Mouse (Mus musculus): Measurements from ENCODE around the gene Bst2. TPM values are rescaled to one million over a fixed set of nuclear protein-coding genes. Genes with fewer than 3 reads are reported as not detected.
"Not testable (repeated sequence)": the region's sequence is repeated elsewhere in the genome, so short reads cannot be mapped to it uniquely, and the experiment has no call there.

Bst2 gene
- total RNA-seq, 2 experiments from 2014 or later = 8.6 to 9.3 TPM

DNA sequence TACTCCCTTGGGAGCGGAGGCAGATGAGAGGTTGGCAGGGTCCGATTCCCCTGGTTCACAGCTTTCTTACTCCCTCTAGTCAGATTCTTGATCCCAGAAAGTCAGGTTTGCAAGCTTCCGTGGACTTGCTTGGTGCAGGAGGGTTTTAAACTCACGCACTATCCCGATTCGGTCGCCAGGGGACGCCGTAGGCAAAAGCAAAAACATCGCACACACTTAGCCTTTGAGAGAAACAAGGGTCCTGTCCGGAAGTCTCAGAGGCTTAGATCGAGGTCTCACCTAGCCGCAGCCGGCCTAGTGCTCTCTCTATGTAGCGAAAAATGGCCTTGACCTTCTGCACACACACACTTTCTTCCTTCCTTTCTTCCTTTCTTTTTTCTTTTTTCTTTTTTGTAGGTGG is 24.1 kb upstream of the Bst2 start:
- no peak for DNase-seq
- intact Hi-C loops (cut with DNase I; ENCODE audit: low total_unique reads) = no loop called here

DNA sequence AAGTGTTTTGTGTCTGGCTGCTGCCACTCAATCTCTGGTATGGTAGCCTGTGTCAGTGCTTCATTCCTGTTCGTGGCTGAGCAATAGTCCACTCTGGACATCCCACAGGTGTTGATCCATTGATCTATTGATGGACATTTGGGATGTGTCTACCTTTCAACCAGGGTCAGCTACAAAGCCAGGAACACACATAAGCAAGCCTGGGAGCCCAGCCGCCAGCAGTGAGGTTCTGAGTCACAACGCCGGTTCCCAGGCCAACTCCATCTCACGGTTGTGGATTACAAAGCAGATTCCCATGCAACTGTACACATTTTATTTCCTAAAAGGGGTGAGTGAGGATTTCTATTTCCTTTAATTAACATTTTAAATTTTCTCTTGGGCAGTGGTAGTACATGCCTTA is 23.5 kb upstream of the Bst2 start:
- intact Hi-C loops (cut with DNase I; ENCODE audit: low total_unique reads) = no loop called here
- DNase-seq = no peak

DNA sequence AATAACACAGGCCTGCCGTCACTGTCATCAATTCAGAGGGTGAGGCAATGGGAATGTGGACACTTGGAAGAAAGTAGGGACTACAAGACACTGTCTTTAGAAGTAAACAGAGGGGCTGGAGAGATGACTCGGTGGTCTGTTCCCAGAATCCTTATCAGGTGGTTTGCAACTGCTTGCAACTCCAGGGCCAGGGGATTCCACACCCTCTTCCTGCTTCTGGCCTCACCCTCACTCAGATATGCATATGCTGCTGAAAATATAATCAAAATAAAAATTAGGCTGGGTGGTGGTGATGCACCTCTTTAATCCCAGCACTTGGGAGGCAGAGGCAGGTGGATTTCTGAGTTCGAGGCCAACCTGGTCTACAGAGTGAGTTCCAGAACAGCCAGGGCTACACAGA is 22.8 kb upstream of the Bst2 start:
- intact Hi-C loops (cut with DNase I; ENCODE audit: low total_unique reads) = no loop called here
- no peak for DNase-seq

DNA sequence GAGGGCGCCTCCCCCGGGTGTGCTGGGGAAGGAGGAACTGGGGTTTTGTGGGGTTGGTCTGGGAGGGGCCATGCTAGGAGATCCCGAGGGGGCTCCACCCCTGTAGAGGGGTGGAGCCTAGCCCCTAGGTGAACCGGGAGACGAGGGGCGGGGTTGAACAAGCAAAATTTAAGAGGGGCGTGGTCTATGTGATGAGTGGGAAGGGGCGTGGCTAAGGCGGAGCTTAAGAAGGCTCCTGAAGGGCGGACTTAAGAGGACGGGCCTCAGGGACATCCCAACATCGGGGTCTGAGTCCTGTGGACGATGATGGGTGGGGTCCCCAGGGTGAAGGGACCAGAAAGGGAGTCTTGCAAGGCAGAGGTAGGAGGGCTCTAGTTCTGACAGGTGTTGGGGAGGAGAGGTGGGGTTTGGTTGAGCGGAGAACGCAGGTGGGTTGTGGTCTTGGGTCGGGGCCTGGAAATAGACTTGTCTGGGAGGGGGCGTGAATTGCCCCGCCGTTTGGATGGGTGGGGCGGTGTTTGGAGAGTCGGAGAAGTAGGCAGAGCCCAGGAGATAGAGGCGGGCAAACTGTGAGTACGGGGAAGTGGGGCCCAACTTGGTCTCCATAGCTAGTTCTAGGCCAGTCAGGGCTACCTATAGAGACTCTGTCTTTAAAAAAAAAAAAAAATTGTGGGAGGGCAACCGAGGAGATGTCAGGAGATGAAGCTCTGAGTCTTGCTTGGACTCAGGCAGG is 21.9 kb upstream of the Bst2 start:
- intact Hi-C loops (cut with DNase I; ENCODE audit: low total_unique reads) = no loop called here
- DNase-seq = peak; percentile 56

DNA sequence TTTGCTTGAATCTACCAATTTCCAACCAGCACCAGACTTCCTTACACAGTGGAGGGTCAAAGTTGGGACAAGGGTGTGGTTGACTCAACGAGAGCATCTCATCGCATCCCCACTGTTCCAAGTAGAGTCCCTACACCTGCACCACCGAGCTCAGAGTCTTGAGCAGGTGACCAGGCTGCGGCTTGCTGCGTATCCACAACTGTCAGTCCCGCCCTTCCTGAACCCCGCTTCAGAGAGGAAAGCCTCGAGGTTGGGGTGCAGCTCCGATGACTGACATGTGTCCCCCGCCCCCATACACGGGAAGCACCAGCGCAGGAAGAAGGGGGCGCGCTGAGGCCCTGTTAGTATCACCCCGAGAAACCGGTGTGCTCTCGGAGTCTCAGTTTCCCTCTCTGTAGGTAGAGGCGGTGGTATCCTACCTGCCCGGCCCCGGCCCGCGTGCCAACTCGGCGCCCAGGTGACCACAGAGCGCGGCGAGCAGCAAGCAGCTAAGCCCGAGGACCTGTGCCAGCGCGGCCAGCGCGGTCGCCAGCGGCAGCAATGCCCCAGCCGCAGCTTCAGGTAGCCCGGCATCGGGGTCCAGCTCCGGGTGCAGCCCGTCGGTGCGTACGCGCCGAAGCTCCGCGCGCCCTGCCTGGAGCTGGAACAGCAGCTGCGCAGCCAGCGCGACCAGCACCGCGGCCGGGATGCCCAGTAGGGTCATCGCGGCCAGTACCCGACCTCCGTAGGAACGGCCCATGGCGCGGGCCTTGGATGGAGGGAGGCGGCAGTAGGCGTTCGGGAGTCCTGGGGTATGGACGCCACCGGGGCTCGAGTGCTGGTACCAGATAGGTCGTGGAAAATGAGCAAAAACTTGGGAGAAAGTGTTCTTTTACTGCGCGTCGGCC is 21.1 kb upstream of the Bst2 start, which contains the start of gene Tmem221:
Gene Tmem221, minus strand, starts transcription at position 801 of the 887 bp plus-strand sequence.
- intact Hi-C loops (cut with DNase I; ENCODE audit: low total_unique reads) = no loop called here
- no peak for DNase-seq

DNA sequence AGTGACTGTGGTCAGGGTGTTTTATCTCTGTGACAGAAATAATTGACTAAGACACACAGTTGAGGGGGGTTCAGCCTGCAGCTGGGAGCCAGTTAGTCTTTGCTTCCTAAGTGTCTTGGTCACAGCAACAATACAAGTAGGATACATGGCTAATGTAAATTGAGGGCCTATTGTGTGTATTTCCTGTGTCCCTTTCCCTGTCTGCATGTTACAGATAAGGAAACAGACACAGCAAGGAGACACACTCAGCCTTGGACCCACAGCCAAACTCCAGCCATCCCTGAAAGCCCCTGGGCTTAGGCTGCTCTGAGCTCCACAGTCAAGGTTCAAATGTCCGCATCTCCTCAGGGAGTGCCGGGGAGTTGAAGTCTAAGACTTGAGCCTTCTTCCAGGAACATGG is 17.4 kb upstream of the Bst2 start:
- DNase-seq = no peak
- intact Hi-C loops (cut with DNase I; ENCODE audit: low total_unique reads) = no loop called here

DNA sequence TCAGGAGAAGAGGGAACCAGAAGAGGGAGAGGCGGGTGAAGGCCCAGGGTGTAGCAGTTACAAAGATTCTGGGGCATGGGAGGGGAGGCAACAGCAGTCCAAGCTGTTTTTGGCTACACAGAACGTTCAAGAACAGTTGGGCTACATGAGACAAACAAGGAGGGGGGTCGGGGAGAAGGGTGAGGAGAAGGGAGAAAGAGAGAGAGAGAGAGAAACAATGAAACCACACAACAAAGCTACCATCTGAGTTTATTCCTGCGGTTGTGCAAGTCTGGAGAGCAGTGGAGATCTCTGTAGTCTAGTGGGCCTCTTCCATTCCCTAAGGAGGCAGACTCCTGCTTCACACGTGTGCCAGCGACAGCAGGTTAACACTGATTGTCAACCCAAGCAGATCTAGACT is 16.7 kb upstream of the Bst2 start:
- DNase-seq = no peak
- intact Hi-C loops (cut with DNase I; ENCODE audit: low total_unique reads) = no loop called here

DNA sequence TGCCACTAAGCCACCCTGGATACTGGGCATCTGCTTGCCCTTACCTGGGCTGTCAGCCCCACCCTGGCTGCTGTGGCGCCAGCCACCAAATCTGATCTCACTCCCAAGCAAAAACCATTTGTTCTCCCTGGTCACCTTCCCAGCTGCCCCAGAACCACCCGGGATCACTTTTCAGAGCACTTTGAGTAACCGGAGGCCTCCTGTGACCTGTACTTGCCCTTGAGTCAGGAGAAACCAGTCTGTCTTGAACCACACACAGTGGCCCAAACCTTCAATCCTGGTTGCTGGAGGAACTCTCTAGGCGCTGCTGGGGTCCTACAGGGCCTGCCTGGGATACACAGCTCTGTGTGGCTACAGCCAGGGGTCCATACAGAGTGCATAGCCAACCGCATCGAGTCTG is 15.5 kb upstream of the Bst2 start:
- intact Hi-C loops (cut with DNase I; ENCODE audit: low total_unique reads) = no loop called here
- DNase-seq = no peak

DNA sequence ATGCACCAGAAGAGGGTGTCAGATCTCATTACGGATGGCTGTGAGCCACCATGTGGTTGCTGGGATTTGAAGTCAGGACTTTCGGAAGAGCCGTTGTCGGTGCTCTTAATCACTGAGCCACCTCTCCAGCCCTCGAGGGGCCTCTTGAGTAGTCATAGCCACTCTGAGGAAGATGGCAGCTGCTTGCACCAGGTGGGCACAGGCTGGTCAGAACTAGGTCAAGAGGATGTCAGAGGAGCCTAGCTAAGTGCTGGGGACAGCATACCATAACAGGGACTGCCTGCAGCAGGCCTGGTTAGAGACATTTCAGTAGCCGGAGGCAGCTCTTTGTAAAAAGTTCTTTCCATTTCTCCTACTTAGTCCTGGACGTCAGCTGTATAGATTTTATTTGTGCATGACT is 13.5 kb upstream of the Bst2 start:
- intact Hi-C loops (cut with DNase I; ENCODE audit: low total_unique reads) = no loop called here
- no peak for DNase-seq

DNA sequence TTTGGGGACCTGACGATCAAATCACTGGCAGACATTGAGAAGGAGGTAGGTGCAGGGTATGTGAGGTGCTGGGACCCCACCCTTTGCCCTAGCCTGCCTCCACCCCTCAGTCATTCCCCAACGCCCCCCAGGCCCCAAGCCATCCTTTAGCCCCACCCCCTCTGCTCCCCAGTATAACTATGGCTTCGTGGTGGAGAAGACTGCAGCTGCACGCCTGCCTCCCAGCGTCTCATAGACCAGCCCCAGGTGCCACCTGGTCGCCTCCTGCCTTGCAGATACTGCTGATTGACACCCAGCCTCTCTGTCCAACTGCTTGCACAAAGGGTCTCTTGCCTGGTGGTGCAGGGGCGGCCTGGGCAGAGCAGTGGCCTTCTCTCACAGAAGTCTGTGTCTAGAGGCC is 10.3 kb upstream of the Bst2 start:
- DNase-seq = no peak
- intact Hi-C loops (cut with DNase I; ENCODE audit: low total_unique reads) = no loop called here

DNA sequence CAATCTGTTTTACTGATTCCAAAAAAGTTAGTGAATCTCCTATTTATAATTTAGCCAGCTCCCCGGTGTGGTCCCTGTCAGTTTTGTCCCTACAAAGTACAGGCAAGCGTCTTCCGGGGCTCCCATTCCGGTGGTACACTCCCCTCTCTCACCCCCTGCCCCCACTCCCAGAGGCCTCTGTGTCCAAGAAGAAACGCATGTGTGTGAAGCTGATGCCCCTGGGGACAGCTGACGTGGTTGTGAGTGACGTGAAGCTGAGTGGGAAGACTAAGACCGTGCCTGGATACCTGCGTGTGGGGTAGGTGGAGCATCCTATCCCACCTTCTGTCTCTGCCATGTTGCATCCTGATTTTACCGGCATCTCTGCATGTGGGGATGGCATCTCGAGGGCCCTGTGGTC is 7.8 kb upstream of the Bst2 start:
- intact Hi-C loops (cut with DNase I; ENCODE audit: low total_unique reads) = no loop called here

DNA sequence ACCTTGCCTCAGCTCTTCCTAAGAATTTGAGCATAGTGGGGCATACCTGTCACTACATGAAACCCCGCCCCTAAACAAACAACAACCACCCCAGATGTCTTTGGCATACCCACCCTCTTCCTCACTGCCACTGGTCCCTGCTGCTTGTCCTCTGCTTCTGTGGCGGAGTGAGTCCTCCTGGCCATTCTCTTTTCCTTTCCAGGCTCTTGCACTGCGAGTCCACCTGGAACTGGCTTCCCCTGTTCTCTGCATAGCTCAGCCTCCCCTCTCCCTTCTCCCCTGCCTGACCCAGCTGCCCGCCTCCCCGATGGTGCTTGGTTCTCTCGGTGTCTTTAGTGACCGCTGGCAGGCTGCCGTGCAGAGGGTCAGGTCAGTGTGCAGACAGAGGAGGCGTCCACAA is 6.5 kb upstream of the Bst2 start:
- intact Hi-C loops (cut with DNase I; ENCODE audit: low total_unique reads) = no loop called here
- no peak for DNase-seq

More for the DNA sequence above, 7.8 kb upstream of the Bst2 start:
- DNase-seq = no peak

DNA sequence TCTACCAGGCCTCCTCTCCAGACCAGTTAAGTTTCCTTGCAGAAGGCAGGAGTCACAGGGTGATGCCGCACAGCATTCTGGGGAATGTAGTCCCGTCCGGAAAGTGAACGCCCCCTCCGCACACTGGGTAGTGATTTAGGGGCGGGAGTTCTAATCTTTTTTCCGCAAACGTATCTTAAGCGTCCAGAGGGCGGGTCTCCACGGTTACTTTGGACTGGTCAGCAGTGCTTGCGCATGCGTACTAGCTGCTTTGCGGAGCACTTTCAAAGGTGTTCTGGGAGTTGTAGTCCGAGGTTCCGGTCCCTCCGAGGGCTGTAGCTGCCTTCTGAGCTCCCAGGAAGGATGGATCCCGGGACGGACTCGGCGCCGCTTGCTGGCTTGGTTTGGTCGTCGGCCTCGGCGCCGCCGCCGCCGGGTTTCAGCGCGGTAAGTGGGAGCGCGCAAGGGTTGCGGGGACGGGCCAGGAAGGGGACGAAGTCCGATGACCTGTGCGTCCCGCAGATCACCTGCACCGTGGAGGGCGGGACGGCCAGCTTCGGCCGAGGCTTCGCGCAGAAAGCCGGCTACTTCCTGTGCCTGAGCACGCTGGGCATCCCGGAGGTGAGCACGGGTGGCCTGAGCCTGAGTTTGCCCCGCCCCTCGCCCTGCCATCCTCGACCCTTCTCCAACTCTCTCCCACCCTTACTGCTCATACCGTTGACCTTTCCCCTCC is 5.5 kb upstream of the Bst2 start, which contains the start of gene Mvb12a:
Gene Mvb12a, plus strand, starts transcription at position 291 of the 712 bp plus-strand sequence.
- peak; percentile 97 for DNase-seq
- intact Hi-C loops (cut with DNase I; ENCODE audit: low total_unique reads) = no loop called here

DNA sequence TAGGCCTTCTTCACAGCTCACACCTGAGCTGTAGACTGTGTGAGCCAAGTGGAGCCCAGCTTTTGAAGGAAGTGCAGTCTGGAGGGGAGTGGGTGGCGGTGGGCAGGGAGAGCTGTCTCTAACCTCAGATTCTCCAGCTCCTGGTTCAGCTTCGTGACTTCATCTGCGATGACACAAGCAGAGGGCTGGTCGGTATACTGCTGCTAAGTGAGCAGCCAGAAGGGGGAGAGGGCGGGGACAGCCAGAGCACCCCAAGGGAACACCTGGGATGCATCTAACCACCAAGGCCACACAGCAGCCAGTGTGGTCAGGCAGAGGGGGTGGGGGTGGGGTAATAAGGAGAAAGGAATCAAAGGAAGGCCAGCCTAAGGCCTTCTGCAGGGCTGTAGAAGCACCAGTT is 1.6 kb downstream of the Bst2 start:
- DNase-seq = no peak
- intact Hi-C loops (cut with DNase I; ENCODE audit: low total_unique reads) = no loop called here

DNA sequence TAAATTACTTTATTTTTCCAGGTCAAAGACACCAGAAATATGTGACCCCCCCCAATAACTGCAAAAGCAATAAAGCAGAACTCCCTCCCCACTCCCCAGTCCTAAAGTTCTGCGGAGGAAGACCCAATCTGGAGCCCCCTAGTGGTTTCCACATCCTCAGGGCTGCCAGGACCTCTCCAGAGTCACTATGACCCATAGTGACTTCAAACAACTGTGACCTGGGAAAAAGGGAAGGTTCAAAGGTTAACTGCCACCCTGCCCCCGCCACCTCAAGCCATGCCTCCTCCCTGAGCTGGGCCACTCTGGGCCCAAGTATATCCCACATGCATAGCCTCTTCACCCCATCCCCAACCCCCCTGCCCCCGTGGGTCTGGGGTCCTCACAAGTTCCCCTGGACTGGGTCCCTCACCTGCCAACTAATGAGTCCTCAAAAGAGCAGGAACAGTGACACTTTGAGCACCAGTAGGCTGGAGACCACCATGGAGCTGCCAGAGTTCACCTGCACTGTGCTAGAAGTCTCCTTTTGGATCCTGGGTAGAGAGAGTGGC is 2.9 kb downstream of the Bst2 start:
- intact Hi-C loops (cut with DNase I; ENCODE audit: low total_unique reads) = no loop called here
- DNase-seq = no peak

DNA sequence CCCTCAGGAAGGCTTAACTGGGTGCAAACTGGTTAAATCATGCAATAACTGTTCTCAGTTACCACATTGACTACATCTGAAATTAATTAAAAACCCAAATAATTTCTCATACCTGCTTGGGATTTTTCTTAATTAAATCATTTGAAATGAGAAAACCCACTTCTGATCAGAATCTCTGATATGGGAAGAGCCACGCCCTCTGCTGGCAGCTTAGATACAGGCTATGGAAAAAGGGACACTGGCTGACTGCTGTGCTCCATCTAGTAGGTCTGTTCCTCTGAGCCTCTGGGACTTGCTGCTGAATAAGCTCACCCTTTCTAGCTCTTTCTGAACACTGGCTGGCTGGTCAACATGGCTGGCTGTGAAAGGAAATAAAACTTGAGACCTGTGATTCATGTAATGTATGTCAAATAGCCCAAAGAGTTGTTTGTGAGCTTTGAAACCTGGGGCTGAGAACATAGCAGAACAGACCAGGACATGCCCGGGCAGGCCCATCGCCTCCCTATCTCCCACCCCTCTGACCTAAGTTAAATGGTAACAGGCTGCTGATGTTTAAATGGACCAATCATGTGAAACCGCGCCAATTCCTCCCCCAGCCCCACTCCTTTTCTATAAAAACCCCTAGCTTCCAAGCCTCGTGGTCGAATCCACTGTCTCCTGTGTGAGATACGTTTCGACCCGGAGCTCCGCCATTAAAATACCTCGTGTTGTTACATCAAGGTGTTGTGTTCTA is 6.4 kb downstream of the Bst2 start:
- intact Hi-C loops (cut with DNase I; ENCODE audit: low total_unique reads); DNase-seq: not testable (repeated sequence)

DNA sequence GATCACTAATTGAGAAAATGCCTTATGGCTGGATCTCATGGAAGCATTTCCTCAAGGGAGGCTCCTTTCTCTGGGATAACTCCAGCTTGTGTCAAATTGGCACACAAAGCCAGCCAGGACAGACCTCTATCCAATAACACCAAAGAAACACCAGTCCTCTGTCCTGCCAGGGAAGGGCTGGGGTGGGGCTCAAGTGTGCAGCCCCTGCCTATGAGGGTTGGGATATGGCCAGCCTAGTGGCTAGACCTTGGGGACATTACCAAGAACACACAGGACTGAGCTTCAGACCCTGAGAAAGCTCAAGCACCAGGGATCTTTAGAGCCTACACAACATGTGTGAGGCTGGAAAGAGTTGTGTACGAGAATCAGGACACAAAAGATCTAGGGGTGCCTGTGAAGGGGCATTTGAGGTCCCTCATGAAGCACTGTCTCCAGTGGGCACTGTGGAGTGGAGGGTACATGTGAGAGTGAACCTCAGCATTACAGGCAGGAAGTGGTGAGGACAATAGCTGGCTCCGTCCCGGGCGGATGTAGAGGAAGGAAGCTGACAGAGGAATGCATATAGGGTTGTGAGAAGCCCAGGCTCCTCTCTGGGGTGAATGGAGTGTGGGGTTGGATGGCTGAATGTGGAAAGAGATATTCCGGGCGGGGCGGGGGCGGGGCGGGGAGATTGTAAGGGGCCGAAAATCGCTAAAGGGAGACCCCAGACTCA is 8.7 kb downstream of the Bst2 start:
- no peak for DNase-seq
- intact Hi-C loops (cut with DNase I; ENCODE audit: low total_unique reads) = no loop called here

DNA sequence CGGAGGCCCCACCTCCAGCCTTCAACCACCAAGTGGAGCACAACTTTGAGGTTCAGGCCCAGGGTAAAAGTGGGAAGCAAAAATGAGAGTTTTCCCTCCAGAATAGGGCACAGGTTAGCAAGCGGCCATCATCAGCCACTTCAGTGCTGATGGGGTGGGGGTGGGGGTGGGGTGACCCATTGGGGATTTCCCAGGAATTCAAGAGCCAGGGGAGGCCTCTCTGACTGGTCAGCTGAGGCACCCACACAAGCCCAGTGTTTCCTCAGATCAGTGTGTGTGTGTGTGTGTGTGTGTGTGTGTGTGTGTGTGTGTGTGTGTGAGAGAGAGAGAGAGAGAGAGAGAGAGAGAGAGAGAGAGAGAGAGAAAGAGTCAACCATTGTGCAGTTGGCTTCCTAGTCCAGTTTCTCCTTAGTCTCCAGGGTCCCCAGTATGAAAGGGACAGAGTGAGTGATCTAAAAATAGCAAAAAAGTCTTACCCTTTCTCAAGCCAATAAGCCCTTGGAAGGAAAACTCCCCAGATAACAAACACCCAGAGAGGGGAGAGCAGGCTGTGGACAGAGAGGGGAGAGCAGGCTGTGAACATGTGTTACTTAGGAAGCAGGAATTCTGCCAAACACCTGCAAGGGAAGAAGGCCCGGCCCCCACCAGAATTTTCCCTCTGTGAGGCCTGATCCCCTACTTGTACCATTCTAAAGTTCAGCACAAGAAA is 9.9 kb downstream of the Bst2 start:
- intact Hi-C loops (cut with DNase I; ENCODE audit: low total_unique reads) = no loop called here
- DNase-seq = no peak

Data from gastrocnemius, postnatal 14 days (tissue).